Mouse (Mus musculus) frontal cortex, adult 2 months (tissue): ENCODE results near the gene Bcat2. TPM values are rescaled to one million over a fixed set of nuclear protein-coding genes. Genes with fewer than 3 reads are reported as not detected.

ENCODE experiments used
- DNase-seq, 2 experiments: peaks; one replicate each; pipeline ENCODE4 v3.0.0; 2022; ENCODE audit warnings: low spot score in 1 of 2; ENCODE audit errors: extremely low spot score in 1 of 2
- polyA plus RNA-seq: library from polyadenylated mRNA; depleted of rRNA; stranded (reverse); fragments of >200 nt; gene quantifications from 2 replicates; pipeline ENCODE4 v1.2.3, GENCODE M21; 2012

Bcat2 gene
- polyA plus RNA-seq, 1 experiment, result 22.6 TPM

DNA sequence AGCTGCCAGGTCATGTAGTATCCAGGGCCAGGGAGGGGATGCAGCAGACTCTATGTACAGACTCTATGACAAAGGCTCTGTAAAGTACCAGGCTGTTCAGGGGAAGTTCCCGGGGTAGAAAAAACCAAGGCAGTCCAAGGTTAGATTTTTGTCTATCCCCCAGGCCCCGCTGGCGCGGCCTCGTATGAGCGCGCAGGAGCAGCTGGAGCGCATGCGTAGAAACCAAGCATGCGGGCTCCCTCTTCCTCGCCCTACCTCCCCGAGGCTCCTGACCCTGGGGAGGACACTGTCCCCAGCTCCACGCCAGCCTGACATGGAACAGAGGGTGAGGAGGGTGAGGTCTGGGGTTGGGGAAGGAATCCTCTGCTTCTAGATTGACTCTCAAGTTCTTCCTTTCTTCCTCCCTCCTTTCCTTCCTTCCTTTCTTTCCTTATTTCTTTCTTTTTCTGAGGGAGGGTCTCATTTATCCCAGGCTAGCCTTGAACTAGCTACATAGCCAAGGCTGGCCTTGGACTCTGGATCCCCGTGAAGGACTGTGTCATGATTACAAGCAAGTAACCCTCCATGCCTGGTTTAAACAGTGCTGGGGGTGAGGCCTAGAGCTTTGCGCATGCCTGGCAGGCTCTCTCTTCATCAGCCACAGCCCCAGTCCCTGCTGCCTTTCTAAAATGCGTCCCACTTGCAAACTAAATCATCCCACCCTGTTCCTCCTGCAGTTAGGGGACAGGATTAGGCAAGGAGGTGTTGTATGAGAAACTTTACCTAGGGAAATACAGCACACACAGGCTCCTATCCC is 20.1 kb upstream of the Bcat2 start:
- DNase-seq, result no peak

DNA sequence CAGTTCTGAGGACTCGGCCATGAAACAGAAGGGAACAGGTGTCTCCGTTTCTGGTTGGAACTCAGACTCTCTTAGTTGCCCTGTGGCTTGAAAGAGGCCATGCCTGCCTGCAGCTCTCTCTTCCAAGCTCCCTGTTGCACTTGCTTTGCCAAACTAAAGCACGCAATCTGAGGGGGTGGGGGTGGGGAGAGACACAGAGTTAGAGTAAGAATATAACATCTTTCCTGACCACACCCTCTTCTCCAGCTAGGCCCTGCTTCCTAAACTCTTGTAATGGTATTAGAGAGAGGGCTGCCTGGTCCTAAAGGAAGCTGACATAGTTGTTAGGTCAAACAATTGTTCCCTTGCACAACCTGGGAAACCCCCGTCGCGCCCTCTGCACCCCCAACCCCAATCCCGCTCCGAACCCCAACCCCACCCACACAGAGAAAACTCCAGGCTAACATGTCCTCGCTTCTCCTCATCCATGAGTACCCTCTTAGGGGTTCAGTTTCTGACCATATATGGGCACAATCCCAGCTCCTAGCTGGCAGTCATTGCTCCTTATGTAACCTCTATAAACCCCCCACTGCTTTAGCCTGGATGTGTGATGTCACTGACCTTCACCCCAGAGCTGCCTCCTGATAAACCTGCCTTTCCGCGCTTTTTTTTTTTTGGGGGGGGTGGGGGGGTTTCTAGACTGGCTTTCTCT is 19.0 kb upstream of the Bcat2 start:
- no peak for DNase-seq

DNA sequence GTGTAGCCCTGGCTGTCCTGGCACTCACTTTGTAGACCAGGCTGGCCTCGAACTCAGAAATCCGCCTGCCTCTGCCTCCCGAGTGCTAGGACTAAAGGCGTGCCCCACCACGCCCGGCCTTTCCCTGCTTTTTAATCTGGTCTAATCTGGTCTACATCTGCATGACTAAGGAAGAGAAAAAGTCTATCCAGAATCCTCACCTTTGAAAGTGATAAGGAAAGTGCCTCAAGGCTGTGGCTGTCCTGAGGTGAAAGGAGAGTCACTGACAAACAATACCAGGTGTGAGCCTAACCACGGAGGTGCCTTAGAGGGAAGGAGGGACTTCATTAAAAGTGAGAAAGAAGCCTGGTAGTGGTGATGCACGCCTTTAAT is 18.5 kb upstream of the Bcat2 start:
- DNase-seq, result no peak

DNA sequence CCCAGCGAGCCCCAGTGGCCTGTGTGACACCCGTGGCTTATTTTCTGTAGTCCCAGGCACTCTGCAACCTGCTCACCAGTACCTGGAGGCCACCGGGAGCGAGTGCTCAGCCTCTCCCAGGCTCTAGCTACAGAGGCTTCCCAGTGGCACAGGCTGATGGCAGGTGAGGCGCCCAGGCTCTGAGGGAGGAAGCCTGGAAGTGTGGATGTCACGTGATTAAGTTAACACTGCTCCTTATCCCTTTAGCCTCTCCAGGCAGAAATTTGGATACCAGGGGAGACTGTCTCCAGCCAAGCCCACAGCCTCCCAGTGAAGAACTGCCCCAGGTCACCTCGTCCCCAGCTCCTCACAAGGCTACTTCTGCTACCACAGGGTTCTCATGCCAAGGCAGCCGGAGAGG is 16.4 kb upstream of the Bcat2 start:
- no peak for DNase-seq

DNA sequence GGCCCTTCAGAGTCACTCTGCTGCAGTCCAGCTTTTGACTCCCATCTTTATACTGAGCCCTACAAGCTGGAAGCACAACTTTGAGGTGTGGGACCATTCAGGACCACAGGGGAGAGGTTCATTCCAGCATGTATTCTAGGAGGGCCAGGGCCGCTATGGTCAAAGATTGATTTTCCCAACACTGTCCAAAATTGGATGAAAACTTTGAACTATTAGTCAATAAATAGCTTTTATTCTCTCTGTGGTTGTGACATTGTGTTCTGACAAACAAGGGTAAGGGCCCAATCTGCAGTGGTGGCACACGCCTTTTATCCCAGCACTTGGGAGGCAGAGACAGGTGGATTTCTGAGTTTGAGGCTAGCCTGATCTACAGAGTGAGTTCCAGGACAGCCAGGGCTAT is 16.0 kb upstream of the Bcat2 start:
- DNase-seq, result no peak

DNA sequence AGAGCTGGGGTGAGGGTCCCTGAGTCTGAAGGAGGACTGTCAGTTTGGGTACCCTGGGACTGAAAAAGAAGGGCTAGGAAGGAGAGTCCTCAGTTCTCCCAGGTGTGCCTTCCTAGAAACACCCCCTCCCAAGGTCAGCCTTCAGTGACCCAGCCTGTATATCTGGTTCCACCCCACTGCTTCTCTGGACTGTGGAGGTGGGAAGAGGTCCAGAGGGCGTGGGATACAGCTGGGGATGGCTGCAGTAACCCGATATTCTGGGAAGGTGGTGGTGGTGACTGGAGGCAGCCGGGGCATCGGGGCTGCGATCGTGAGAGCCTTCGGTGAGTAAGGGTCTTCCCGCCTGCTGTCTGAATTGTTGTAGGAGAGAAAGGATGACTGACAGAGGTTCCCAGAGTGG is 15.2 kb upstream of the Bcat2 start, which contains the start of gene Hsd17b14:
Gene Hsd17b14, plus strand, starts transcription at position 150 of the 400 bp plus-strand sequence.
- DNase-seq, result no peak

DNA sequence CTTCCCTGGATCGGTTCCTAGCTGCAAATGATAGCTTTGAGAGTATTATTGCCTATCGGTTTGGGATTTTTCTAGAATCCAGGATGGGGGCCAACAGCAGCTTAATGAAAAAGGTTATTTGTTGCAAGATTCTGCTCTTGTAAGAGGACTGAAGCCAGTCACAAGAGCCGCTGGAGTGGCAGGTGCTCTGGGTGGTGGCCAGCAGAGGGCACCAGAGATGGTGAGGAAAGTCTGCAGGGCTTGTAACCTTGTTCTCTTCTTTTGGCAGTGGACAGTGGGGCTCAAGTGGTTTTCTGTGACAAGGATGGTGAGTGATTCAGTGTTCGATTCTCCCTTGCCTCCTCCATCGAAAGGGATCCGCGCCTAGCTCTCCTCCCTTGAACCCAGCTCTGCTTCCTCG is 14.2 kb upstream of the Bcat2 start:
- peak; percentile 32 to 83 for DNase-seq

DNA sequence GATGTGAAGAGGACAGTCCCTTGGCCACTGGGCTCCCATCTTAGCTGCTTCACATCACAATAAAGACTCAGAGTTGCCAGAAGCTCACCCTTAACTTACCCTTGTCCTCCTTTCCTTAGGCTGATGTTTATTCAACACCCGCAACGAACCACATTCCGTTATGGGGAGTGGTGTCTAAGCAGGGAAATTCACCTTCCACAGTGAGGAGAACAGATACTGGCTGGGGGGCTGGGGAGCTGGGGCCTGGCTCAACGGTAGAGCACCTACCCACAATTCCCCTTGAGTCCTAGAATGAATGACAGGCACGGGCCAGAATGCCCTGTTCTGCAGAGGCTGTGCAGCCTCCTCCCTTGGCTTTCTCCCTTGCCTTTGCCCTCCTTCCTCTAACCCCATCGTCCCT is 11.0 kb upstream of the Bcat2 start:
- no peak for DNase-seq

DNA sequence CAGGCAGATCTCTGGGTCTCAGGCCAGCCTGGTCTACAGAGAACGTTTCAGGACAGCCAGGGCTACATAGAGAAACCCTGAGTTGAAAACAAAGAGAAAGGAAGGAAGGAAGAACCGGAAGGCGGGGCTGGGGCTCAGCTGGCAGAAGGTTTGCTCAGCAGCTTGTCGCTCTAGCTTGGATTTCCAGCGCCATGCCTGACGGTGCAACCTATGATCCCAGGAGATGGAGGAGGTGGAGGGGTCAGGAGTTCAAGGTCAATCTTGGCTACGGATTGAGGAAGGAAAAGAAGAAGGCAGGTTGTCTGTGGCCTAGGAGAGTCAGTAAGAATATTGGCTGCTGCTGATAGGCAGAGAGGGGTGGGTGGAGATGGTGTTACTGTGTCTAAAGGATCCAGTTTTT is 9.7 kb upstream of the Bcat2 start:
- DNase-seq, result no peak

DNA sequence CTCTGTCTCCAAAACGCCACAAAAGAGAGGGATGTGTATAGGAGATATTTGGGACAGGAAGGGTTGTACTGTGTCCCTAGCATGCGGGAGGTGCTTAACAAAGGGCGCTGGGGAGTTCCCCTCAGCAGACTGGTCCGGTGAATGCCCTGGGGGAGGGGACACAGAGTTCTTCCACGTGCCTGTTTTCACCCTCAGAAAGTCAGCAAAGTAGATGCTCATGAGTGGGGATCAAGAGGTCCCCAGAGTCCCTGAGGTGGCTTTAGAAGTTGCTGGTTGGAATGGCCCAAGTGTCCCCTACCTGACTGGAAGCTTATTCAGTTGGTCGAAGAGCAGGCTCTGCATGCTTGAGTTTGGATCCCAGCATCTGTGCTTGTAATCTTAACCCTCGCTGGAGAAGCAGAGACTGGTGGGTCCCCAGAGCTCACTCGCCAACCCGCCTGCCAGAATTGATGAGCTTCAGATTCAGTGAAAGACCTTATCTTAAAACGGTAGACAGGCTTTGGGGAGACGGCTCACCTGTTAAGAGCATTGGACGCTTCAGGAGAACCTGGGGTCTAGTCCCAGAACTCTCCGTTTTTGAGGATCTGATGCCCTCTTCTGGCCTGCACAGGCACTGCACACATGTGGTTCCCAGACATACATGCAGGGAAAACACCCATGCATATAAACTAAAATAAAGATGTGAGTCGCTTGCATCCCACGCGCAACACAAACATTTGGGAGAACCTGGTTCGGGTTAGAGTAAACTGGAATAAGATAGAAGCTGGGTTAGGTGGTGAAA is 8.9 kb upstream of the Bcat2 start:
- DNase-seq, result peak; percentile 37 to 93

DNA sequence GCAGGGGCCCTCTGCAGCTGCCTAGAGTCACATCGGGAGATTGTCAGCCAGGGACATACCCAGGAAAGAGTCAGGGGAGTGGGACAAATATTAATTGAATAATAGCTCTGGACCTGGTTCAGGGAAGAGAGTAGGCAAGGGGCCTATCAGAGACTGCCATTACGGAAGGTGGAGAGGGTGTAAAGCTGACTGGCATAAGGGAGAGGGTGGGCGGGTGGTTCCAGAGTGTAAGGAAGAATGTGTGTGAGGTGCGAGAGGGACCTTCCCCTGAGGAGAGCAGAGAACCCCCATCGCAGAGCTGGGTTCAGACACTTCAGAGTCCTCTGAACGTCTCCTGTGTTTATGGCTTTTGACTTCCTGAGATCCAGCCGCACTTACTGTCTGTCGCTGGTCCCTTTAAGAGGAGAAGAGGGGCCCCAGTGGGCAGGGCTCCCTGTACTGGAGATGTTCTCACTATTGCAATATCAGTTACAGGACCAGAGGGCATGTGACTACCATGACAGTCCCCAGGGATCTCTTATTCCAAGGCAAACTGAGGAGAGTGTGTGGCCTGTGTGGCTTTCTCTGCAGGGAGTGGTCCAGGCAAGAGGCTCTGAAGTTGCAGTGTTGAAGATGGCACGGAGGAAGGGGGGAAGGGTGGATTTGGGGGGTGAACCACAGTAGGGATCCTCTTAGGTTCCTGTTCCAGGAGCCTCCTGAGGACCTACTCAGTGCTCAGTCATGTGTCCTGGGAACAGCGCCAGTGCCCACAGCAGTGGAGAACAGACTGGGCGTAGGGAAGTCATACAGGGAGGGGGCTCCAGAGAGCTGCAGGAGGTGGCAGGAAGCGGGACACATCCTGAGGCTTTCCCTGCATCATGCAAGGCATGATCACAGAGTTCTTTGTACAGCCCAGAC is 8.1 kb upstream of the Bcat2 start:
- DNase-seq, result no peak

DNA sequence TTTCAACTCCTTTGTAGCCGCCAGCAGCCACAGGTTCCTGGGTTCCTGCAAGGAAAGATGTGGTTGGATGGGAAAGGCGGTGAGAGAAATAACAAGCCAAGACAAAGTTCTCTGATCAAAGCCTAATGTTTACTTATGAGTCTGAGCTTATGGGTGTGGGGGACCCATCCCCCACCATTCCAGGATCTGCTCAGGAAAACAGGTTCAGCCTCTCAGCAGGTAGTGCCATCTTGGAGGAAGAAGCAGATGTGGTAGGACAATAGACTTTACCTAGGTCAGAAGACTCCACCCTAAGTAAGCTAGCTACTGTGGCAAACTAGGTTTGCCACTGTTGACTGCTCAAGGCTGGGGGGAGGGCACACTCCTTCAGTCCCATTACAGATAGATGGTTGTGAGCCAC is 5.1 kb upstream of the Bcat2 start:
- DNase-seq, result no peak

DNA sequence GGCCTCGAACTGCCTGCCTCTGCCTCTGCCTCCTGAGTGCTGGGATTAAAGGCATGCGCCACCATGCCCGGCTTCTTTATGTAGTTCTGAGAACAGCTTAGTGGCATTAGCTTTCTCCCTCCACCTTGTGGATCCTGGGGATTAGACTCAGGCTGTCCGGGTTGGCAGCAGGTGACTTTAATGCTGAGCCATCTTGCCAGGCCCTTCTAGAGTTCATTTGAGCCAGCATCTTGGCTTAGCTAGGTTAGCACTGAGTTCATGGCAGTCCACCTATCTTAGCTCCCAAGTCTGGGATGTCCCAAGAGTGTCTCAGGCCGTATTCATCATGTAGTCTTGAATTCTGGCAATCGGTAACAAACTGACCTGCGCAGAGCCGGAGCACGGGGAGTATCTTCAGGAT is 4.5 kb upstream of the Bcat2 start:
- DNase-seq, result no peak

DNA sequence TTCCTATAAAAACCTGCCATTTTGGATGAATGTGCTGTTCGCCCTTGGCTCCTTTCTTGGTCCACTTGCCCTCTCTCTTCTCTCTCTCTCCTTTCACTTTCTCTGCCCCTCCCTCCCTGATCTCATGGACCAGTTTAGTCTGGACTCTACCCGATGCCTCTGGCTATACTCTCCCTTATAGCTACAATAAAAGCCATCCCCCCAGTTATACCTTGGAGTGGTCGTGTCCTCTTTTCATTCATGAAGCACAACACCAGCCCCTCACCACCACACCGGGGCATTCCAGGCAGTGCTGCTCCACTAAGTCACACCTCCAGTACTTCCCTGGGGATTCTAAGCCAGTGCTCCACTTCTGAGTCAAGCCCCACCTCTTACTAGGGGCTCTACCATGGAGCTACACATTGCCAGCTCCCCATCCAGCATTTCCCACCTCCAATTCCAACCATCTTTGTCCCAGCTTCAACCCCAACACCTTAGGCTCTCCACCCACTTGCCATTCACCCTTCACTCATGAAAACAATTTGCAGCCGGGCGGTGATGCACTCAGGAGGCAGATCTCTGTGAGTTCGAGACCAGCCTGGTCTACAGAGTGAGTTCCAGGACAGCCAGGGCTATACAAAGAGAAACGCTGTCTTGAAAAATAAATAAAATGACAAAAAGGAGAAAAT is 2.7 kb upstream of the Bcat2 start:
- DNase-seq, result no peak

DNA sequence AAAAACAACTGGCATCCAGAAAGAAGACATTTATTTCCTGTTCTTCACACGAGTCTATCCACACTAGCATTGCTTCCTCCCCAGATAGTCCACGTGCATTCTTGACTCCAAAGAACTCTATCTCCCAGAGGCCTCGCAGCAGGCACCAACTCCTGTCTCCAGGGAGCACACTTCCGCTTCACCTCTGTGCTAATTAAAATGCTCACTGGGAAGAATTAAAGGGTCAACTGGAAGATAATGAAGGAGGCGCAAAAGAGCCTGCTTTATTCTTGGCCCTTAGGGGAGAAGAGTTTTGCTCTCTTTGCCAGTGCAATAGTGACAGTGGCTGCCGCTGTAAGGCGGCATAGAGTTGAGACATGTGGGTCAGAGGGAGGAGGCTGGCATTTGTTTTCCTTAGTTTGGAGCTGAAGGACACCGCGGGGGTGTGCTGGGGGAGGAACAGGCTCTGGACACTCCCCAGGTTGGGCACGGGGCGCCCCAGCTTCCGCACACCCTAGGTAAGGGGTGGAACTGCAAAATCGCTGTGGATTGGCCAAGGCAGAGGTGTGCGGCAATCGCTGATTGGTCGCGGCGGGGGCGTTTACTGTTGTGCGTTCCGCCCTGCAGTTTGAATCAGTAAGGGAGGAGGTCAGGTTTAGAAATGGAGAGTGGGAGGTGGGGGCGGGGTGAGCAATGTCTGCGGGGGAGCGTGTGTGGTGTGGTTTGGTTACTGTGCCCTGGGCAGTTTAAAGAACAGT is 2.0 kb upstream of the Bcat2 start:
- peak; percentile 86 to 89 for DNase-seq

DNA sequence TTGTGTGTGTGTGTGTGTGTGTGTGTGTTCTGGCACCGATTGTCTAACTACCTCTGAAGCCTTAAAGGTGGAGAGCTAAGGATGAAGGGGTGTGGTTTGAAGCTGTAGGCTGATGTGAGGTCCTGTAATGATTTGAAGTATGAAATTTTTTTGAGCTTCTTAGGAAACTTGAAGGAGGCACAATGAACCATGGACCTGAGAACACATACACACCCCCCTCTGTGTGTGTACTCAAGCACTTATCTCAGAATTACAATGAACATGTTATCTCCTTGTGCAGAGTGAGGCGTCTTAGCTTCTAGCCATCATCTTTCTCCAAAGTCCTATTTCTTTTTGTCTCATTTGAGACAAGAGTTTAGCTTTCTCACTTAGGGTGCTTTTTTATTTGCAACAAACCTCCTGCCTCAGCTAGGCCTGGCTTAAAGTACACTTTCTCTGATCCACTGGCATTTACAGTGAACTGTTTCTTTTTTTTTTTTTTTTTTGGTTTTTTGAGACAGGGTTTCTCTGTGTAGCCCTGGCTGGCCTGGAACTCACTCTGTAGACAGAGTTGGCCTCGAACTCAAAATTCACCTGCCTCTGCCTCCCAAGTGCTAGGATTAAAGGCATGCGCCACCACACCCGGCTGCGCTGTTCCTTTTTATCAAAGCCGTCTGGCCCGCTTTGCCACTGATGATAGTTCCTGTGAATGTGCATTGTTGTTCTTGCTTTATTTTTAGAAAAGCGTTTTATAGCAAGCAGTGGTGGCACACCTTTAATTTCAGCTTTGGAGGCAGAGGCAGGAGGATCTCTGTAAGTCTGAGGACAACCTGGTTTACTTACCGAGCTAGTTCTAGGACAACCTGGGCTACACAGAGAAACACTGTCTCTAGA is 1.1 kb upstream of the Bcat2 start:
- DNase-seq, result no peak

DNA sequence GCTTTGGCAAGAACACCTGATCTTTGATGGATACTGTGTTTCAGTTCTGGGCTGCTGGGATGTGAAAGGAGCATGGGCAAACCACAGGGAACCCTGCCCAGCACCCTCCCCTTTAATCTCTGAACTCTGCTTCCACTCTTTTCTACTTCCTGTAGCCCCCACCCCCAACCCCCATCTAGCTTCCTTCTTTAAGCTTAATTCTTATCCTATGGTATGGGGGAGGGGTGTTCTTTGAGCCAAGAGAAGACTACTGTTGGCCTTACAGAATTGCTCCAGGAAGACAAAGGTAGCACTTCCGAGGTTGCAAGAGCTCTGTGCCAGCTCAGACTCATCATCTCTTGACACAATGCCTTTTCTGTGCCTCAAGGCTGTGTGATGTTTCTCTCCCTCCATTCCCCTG is 2.0 kb downstream of the Bcat2 start:
- no peak for DNase-seq

DNA sequence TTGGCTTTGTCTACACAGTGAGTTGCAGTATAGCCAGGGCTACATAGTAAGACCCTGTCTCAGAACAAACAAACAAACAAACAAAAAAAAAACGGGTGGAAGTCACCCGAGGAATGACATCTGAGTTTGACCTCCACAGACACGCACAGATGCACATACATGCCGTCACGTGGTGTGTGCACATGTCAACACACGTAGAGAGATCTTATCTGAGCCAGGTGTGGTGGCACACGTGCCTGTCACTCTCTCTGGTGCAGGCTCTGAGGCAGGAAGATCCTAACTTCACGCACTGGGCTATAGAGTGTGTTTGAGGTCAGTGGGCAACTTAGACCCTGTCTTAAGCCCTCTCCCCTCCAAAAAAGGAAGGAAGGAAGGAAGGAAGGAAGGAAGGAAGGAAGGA is 4.0 kb downstream of the Bcat2 start:
- DNase-seq, result no peak
